Mouse (Mus musculus): ENCODE measurements around the gene Pou1f1.

- TF ChIP-seq CTCF (IDR thresholded peaks at IDR 0.05; ENCODE audit: control insufficient read depth, insufficient read depth, low read length), result no peak
- TF ChIP-seq POLR2A (IDR thresholded peaks at IDR 0.05; ENCODE audit: borderline replicate concordance, control insufficient read depth, low read depth, low read length), result no peak
Measured at GRCm38 (mm10) chr16:65550814-65551213, 30.5 kb downstream of the Pou1f1 start.

Data from bone marrow, adult 2 months (tissue).